Mouse (Mus musculus): ENCODE measurements around the gene Dusp27.

- TF ChIP-seq CTCF (IDR thresholded peaks at IDR 0.05; ENCODE audit: low read depth, low read length), result no peak
- no peak for TF ChIP-seq GATA2 (IDR thresholded peaks at IDR 0.05; ENCODE audit: borderline replicate concordance, low read depth, low read length)
Measured at GRCm38 (mm10) chr1:166048230-166048911, 79.4 kb downstream of the Dusp27 start.

Measured in G1E (cell line).